Mouse (Mus musculus): ENCODE measurements around the gene Spic.

DNA sequence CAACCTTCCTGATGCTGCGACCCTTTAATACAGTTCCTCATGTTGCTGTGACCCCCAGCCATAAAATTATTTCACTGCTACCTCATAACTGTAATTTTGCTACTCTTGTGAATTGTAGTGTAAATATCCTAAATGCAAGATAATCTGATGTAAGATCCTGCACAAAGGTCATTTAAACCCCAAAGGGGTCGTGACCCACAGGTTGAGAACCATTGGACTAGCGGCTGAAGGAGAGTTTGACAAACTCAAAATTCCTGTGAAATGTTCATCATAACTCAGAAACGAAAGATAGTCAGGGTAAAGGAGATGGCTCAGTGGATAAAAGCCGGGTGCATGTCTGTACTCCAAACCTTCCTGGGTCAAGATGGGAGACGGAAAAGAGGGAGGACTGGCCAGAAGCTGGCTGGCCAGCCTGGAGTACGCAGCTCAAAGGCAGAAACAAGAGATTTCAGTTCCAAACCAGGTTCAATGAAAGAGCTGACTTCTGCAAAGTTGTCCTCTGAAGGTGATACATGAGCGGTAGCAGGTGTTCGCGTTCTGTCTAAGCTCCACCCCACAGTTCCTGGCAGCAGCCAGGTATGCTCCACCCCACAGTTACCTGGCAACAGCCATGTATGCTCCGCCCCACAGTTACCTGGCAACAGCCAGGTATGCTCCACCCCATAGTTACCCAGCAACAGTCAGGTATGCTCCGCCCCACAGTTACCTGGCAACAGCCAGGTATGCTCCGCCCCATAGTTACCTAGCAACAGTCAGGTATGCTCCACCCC is 32.4 kb upstream of the Spic start:
- no peak for TF ChIP-seq CTCF (IDR thresholded peaks at IDR 0.05)
- no peak for TF ChIP-seq POLR2A (IDR thresholded peaks at IDR 0.05; ENCODE audit: insufficient read depth, low read depth, low read length)
- TF ChIP-seq EP300 (IDR thresholded peaks at IDR 0.05; ENCODE audit: insufficient read depth, low read depth, low read length) = no peak
